Mouse (Mus musculus) kidney, postnatal 25 days (tissue): Measurements from ENCODE around the gene Rab42.
"Not testable (repeated sequence)": the region's sequence is repeated elsewhere in the genome, so short reads cannot be mapped to it uniquely, and the experiment has no call there.

Experiments used
- DNase-seq, 2 experiments: peaks; one replicate each; pipeline ENCODE4 v3.0.0; 2021; ENCODE audit warnings: mixed read lengths in 2 of 2

Rab42 gene

DNA sequence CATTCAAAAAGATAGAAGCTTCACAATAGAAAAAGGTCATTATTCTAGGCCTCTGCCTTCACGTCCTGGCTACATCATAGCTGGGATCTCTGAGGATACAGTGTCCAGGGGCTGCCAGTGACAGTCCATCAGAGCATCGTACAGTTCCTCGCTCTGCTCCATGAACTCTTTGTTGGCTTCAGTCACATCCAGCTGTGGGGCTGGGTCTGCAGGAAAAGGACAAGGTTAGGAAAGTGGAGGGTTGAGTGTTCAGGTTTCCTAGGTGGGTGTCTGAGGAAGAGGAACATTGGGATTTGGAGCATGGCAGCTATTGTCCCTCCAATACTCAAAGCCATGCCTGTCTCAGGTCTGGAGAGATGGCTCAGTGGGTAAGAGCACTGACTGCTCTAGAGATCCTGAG, 8.6 kb upstream of the Rab42 start:
- DNase-seq: no peak

DNA sequence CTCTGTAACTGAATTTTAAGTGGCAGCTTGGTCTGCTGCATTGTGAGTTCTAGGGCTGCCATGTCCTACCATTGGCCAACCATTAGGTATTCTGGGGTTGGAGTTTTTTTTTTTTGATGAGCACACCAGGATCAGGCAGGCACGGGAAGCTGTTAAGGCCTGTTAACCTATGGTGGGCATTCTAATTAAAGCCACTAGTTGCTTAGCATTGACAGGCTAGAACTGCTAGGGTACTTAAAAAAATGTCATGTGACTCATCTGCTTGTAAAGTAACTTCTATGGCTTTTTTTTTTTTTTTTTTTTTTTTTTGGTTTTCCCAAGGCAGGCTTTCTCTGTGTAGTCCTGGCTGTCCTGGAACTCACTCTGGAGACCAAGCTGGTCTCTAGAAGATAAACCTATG, 8.0 kb upstream of the Rab42 start:
- no peak for DNase-seq

DNA sequence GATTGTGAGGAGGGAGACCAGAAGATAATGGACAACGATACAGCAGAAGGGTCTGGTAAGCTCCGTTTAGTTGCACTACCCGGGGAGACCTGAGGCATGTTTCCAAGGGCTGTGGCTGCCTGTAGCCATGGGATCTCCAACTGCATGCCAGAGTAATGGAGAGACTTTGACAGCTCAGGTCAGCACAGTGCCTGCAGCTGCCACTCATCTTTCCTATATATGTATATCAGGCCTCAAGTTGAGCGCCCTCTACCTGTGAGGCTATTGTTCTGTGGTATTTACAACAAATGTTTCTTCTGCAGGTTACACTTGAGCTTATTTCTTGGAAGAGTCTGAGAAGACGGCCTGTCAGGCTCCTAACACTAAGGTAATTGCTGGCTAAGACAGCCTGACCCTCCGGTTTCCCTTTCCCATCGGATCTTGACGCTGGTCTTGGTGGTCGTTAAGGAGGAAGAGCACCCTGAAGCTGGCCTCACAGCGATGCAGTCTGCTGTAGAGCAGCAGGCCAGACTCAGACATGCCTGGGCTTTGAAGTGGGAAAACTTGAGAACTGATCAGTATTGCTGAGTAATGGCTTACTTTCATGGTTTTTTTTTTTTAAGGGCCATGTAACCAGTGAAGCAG, 6.8 kb upstream of the Rab42 start:
- peak; percentile 60 to 75 for DNase-seq

- DNase-seq: no peak
Measured at GRCm38 (mm10) chr4:132309140-132309848, 6.1 kb upstream of the Rab42 start.

DNA sequence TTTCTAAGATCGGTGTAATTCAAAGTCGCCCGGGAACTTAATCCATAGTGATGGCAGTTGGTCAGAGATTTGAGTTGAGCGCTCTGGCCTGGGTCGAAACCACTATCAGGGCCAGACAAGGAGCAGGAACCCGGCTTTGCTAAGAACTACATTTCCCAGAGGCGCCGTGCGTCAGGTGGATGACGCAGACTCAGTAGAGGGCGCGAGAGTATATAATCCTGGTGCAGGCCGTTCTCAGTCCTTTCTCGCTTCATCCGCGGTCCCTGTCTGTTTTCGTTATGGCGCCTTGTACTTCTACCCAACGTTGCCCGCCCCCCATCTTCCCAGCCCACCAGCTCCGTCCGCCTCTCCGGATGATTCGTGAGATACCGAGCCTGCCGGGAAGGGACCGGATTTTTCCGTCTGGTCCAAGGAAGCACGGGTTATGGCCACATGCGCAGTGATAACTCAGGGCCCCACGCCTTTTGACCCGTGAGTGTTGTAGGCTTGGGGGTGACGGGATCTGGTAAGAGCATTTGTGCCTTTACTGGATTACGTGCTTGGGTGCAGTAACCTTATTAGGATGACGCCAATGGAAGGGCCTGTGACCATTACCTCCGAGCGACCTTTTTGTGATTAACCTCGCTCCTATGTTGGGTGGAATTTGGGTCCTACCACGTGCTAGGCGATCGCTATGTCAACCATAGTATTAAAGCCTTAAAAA, 5.4 kb upstream of the Rab42 start:
- DNase-seq: peak; percentile 93 to 95

DNA sequence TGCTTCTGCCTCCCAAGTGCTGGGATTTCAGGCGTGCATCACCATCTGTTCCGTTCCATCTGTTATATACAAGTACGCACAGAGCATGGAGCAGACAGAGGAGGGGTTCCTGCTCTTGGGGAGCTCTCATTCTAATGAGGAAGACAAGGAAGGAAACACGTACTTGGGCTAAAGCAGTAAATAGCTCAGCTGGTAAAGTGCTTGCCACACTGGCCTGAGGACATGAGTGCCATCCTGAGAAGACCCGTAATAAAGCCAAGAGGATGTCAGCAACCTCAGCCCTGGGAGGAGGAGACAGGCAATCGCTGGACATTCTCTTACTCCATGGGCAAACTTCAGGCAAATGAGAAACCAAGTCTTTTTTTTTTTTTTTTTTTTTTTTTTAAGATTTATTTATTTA, 2.8 kb upstream of the Rab42 start:
- DNase-seq: no peak

DNA sequence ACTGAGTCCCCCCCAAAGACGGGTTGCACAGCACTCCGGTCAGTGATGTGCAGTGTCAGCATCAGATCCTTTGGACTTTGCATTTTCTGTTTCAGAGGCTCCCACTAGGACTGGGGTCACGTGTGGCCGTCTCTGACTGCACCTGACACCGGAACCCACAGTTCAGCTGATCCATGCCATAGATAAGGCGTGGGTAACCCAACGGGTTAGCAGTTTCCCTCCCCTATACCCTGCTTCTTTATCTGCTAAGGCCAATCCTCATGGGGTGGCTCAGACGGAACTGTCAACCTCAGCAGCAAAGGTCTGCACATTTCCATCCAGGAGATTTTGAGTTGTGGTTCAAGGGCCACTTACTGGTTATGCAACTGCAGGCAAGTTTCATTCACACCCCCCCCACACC, 2.1 kb upstream of the Rab42 start:
- DNase-seq: peak; percentile 64 to 81

- not testable (repeated sequence) for DNase-seq
Measured at GRCm38 (mm10) chr4:132303484-132303883, 299 bp upstream of the Rab42 start.

DNA sequence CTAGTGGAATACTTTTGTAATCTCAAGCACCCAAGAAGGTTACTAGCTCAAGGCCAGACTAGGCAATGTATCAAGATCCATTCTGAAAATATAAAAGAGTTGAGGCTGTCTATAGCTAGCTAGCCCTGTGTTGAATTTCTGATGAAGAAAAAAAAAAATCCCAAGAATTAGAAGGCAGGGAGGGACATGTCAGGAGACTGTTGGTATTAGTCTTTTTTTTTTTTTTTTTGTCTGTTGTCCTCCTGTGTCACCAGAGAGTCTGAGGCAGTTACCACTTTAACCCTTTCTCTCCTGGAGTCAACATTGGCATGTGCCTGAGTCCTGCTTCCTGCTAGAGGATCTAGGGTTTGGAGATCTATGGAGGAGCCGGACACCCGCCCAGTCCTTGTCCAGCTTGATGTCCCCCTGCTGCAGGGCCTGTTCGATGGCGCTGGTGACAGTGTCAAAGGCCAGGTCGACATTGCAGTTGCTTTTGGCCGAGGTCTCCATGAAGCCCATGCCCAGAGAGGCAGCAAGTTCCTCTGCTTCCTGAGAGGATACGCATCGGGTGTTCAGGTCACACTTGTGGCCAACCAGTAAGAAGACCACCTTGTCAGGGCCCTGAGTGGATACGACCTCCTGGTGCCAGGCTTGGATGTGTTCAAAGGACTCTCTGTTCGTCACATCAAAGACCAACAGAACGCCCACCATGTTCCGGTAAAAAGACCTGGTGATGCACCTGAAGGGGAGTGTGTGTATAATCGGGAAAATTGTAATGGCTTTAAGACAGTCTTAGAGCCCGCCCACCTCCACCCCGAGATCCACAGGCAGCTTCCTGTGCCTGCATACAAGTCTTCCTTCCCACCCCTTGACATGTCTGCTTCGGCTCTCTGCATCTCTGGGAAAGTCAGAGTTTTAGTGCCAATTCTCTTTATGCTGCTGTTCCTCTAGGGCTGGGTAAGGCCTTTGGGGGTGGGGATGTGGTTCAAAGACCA, 933 bp downstream of the Rab42 start:
- DNase-seq: no peak

DNA sequence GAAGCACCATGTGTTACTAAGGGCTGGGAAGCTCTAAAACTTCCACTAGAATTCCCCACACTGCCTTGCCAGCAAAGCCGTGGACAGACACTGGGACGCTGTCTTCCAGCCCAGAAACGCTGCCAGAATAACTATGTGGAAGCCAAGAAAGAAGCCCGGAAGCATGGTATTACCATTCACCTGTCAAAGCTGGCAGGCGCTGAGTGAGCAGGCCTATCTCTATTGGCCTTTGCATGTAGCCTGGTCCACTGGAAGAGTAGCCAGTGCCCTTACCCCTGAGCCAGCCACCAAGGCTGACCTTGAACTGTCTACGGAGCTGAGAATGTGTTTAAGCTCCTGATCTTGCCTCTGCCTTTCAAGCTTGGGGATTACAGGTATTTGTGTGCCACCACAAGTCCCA, 1.7 kb downstream of the Rab42 start:
- no peak for DNase-seq

DNA sequence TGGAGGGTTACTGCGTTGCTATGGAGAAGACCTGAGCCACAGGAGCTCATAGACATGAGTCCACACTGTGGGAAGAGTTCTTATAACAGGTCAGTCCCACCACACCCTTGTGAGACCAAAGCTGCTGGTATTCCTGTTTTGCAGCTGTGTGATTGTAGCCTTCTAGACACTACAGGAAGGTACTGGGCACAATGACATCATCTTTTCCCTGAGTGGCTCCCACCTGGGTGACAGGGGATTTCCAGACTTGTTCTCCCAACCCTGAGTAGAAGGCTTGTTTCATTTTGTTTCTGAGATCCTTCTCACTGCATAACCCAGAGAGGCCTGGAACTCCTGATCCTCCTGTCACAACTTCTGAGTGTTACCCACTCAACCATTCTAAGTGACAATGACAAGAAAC, 3.3 kb downstream of the Rab42 start:
- DNase-seq: no peak

DNA sequence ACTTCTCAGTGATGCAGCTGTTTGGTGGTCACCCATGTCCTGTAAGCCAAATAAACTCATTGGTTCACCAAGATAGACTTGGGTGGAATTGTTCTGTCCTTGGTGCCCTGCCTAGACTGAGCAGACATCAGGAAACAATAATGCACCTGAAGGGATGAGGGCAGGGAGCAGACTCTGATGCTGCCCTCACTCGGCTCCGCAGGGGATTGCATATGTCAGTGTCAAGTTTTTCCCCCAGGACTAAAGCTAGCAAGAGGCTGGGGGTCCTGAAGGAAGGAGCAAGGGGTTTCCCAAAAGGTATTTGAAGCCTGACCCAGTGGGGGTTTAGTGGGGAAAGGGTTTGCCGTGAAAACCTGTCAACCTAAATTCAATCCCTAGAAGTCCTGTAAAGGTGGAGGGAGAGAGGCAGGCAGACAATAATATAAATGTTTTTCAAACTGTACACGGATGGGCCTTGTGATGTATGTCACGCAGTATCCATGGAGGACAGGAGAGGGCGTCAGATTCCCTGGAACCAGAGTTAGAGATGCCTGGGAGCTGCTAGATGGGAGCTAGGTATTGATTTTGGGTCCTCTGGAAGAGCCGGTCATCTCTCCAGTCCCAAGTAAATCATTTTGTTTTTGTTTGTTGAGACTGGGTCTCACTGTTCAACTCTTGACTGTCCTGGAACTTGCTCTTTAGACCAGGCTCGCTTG, 7.3 kb downstream of the Rab42 start:
- DNase-seq: no peak

- DNase-seq: peak; percentile 25 to 64
Measured at GRCm38 (mm10) chr4:132293682-132294240, 9.4 kb downstream of the Rab42 start.

- peak; percentile 68 to 77 for DNase-seq
Measured at GRCm38 (mm10) chr4:132292988-132293387, 10.2 kb downstream of the Rab42 start.

DNA sequence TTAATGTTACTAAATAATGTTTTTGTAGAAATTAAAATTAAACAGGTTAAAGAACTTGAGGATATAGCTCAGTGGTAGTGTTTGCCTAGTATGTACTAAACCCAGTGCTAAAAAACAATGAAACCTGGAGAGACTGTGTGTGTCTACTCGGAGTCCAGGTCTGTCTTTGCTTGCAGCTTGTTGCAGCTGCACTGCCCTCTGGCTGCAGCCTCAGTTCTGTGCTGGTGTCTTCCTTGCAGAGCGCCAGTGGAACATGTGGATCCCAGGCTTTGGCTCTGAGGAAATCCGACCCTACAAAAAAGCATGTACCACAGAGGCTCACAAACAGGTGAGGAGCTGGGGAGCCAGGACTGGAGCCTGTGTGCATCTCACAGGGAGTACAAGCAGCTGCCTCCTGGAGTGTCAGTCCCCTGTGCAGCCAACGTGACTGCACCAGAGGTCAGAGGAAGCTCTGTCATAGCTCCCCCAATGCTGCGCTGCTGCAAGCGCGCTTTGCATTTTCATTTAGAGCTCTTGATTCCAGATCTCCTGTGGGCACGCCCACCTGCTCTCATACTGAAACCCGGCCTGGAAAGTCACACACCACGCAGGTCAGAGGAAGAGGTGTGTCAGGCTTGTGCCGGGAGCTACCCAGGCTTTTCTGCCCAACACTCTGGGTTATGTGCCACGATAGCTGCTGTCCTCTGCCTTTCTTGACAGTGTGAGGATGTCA, 11.4 kb downstream of the Rab42 start:
- no peak for DNase-seq

DNA sequence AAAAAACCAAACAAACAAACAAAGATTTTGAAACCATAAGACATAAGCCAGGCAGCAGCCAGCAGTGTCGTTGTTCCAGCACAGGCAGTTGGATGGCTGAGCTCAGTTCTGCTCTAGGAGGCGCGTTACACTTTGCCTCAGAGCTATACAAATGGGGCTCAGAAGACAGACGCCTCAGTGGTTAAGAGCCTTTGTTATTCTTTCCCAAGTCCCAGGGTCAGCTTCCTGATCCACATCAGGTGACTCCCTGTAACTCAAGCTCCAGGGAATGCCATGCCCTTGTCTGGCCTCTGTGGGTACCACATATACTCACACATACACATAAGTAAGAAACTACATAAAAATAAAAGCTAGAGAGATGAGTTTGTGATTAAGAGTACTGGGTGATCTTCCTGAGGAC, 12.1 kb downstream of the Rab42 start:
- DNase-seq: no peak

GRCm38 (mm10) chr4:132288840-132289239, 14.3 kb downstream of the Rab42 start:
- DNase-seq: not testable (repeated sequence)

DNA sequence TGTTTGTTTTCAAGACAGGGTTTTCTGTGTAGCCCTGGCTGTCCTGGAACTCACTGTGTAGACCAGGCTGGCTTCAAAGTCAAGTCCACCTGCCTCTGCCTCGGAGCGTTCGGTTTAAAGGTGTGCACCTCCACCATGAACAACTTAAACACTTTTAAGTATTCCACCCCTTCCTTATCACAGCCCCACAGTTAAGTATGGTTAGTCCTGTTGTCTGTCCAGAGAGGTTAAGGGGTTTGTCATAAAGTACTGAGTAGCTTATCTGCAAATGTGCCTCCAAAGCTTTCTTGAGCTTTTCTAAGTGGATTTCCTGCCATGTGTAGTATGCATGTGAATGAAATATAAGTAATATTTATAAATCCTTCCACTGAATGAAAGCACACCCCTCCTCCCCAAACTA, 27.2 kb downstream of the Rab42 start:
- DNase-seq: no peak

DNA sequence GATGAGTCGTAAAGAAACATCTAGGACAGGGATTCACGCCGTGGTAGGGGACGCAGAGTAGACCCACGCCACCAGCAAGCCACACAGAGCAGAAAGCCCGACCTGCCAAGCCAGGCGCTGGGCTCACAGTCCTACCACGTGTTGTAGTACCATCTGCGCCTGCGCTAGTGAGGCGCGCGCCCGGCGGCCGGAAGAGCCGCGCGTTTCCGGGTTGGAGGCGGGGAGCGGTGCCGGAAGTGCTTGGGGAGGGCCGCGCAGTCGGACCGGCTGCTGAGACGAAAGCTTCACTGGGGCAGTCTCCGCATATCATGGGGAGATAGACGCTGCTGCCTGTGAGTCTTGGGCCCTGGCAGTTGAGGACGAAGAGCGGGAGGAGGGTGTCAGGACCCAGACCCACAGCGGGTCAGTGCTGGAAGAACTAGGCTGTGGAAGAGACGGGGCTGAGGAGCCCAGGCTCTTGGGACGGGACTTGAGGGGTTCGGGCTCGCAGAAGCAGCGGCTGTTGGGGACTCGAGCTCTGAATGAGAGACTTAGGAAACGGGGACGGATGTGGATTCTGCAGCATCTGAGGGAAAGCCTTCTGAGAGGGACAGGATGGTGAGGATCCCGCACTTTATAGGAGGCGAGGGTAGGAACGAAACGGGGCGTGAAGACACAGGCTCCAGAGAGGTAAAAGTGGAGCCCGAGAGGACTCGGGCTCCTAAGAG, 28.9 kb downstream of the Rab42 start, which contains the start of gene Taf12:
Gene Taf12, plus strand, starts transcription at position 220 of the 707 bp plus-strand sequence.
- peak; percentile 92 to 95 for DNase-seq

- DNase-seq: peak; percentile 40 to 55
Measured at GRCm38 (mm10) chr4:132273166-132273565, 30.0 kb downstream of the Rab42 start.
